In the genomic region with DNA sequence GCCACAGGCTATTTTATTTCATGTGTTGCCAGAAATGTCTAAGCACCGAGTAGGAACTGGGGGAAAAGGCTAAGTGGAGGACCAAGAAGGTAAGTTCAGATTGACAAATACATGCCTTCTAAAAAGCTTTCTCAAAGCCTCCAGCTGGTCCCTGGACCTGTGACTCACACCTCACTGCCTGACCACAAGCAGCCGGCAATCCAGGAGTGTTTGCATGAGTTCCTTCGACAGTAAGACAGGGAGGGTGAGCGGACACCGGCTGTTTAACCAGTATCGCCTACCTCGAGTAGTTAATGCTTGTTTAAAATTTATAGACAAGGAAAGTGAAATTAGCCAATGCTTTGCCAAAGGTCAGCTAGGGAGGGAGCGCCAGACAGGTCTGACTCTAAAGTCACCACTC, we compare ENCODE assay signal across 15 mouse cellular contexts.
DNase-seq lines count a peak whose midpoint lies in the region; ATAC-seq lines count a peak whose summit lies in the region.
"Had no signal": no experiment of that assay in that cellular context is flagged by ENCODE, and none has a peak within 500 bp of the region (broad histone marks: within the 10 kb centered on the region; RNA-seq: fewer than 3 reads in every experiment).

No protein-coding gene starts in this region.

- H3K27me3 ChIP-seq in kidney, embryonic 14.5 days (ENCODE audit: control insufficient read depth, insufficient read depth, low read length) = no peaks in the 10 kb centered on the region
- H3K27me3 ChIP-seq in midbrain, embryonic 10.5 days (ENCODE audit: low read depth, poor library complexity, severe bottlenecking) = no peaks in the 10 kb centered on the region
- H3K27me3 ChIP-seq: embryonic facial prominence, embryonic 13.5 days; liver, embryonic 12.5 days; neural tube, embryonic 13.5 days had no signal

- no peaks in the 10 kb centered on the region for H3K36me3 ChIP-seq in kidney, embryonic 14.5 days (ENCODE audit: control insufficient read depth, insufficient read depth, low read length)
- H3K36me3 ChIP-seq in midbrain, embryonic 10.5 days = no peaks in the 10 kb centered on the region
- H3K36me3 ChIP-seq: embryonic facial prominence, embryonic 13.5 days; liver, embryonic 12.5 days; neural tube, embryonic 13.5 days had no signal

- H3K4me2 ChIP-seq in kidney, embryonic 14.5 days (replicated peaks; ENCODE audit: low read depth, low read length) = no peak overlapping the region
- H3K4me2 ChIP-seq: embryonic facial prominence, embryonic 13.5 days; liver, embryonic 12.5 days; neural tube, embryonic 13.5 days had no signal

- no peaks in the 10 kb centered on the region for H3K9me3 ChIP-seq in kidney, embryonic 14.5 days (ENCODE audit: control insufficient read depth, low read length)
- no peaks in the 10 kb centered on the region for H3K9me3 ChIP-seq in midbrain, embryonic 10.5 days (replicated peaks)
- H3K9me3 ChIP-seq: embryonic facial prominence, embryonic 13.5 days; liver, embryonic 12.5 days; neural tube, embryonic 13.5 days had no signal

- H3K4me1 ChIP-seq in kidney, embryonic 14.5 days (ENCODE audit: control insufficient read depth, insufficient read depth, low read length) = peaks cover 5% of the 10 kb centered on the region; the same call in 1 of the 2 replicates
- no peaks in the 10 kb centered on the region for H3K4me1 ChIP-seq in midbrain, embryonic 10.5 days
- H3K4me1 ChIP-seq: embryonic facial prominence, embryonic 13.5 days; liver, embryonic 12.5 days; neural tube, embryonic 13.5 days had no signal

- DNase-seq in urinary bladder, postnatal 36 days (ENCODE audit: low spot score in 2 of 2) = peak; percentile 24 to 55
- DNase-seq in urinary bladder, adult 2 months (ENCODE audit: low spot score) = no peak
- no peak for DNase-seq in midbrain, embryonic 10.5 days (ENCODE audit: low spot score)
- no peak for DNase-seq in spleen, adult 18-20 months
- no peak for DNase-seq in thymus, adult 18-20 months
- no peak for DNase-seq in gastrocnemius, postnatal 10 days
- DNase-seq: cerebellum, adult 11 months; heart, adult 2 months had no signal

- no peak overlapping the region for H3K27ac ChIP-seq in kidney, embryonic 14.5 days (ENCODE audit: low read depth, low read length)
- no peak overlapping the region for H3K27ac ChIP-seq in midbrain, embryonic 10.5 days (replicated peaks)
- H3K27ac ChIP-seq: embryonic facial prominence, embryonic 13.5 days; heart, adult 2 months; liver, embryonic 12.5 days; macrophage; neural tube, embryonic 13.5 days had no signal

- WGBS in kidney, embryonic 14.5 days = 10% methylated on average over 8 of the region's 8 CpGs
- WGBS in midbrain, embryonic 10.5 days = 86% methylated on average over 8 of the region's 8 CpGs

- ATAC-seq in granulocyte monocyte progenitor cell, adult 5-6 weeks (replicated peaks; ENCODE audit: poor library complexity, severe bottlenecking) = 0 out of 2 replicates have a peak, but pooled peaks have one; percentile 21
- peak; percentile 77 for ATAC-seq in kidney, embryonic 14.5 days (ENCODE audit: low FRiP score, low TSS enrichment)
- ATAC-seq: inflammation-experienced regulatory T-cells, adult 6 months; liver, embryonic 12.5 days had no signal

- no peak overlapping the region for H3K4me3 ChIP-seq in kidney, embryonic 14.5 days (ENCODE audit: low read length)
- no peak overlapping the region for H3K4me3 ChIP-seq in midbrain, embryonic 10.5 days
- H3K4me3 ChIP-seq: embryonic facial prominence, embryonic 13.5 days; heart, adult 2 months; liver, embryonic 12.5 days; neural tube, embryonic 13.5 days had no signal

- no peak overlapping the region for H3K9ac ChIP-seq in kidney, embryonic 14.5 days (ENCODE audit: low read depth, low read length)
- H3K9ac ChIP-seq: embryonic facial prominence, embryonic 13.5 days; liver, embryonic 12.5 days; neural tube, embryonic 13.5 days had no signal

Comparison
In these comparisons a context has a peak if more than half of its experiments do, and no peak if none do; other contexts are left out.
1. DNase-seq: peak in urinary bladder, postnatal 36 days (2 of 2); none in urinary bladder, adult 2 months (single experiment), midbrain, embryonic 10.5 days (single experiment), spleen, adult 18-20 months (0 of 2), thymus, adult 18-20 months (0 of 2) and gastrocnemius, postnatal 10 days (single experiment).